Mouse (Mus musculus) embryonic facial prominence, embryonic 15.5 days (tissue): ENCODE measurements at regions not wholly inside any gene's neighbourhood (a gene's known extent, or its start where the extent isn't known, plus 50 kb on each side); places are given as distances from the start of the nearest gene placed in this dataset.

Experiments
- ATAC-seq: fragments of 200-750 bp; cut with Nextera tagmentation; 2 replicates; pipeline ENCODE4 v1.8.0; 2017; ENCODE audit warnings: low read depth, moderate TSS enrichment; ENCODE audit not compliant: insufficient number of reproducible peaks, low FRiP score, low TSS enrichment
- H3K27ac ChIP-seq: fragments of 300-500 bp; sonication (generic); replicated peaks from 2 replicates; pipeline ENCODE4 v1.5.1; 2015; ENCODE audit warnings: mild to moderate bottlenecking, inconsistent platforms
- H3K27me3 ChIP-seq: fragments of 300-500 bp; sonication (generic); 2 replicates; pipeline ENCODE4 v1.6.1; 2015; ENCODE audit warnings: inconsistent platforms
- H3K36me3 ChIP-seq: fragments of 300-500 bp; sonication (generic); 2 replicates; pipeline ENCODE4 v1.6.1; 2015; ENCODE audit warnings: mild to moderate bottlenecking, inconsistent platforms
- H3K4me1 ChIP-seq: fragments of 300-500 bp; sonication (generic); 2 replicates; pipeline ENCODE4 v1.6.1; 2015; ENCODE audit warnings: inconsistent platforms
- H3K4me2 ChIP-seq: fragments of 300-500 bp; sonication (generic); replicated peaks from 2 replicates; pipeline ENCODE4 v1.6.1; 2015; ENCODE audit warnings: mild to moderate bottlenecking, inconsistent platforms
- H3K4me3 ChIP-seq: fragments of 300-500 bp; sonication (generic); replicated peaks from 2 replicates; pipeline ENCODE4 v1.5.1; 2015; ENCODE audit warnings: mild to moderate bottlenecking, inconsistent platforms
- H3K9ac ChIP-seq: fragments of 300-500 bp; sonication (generic); 2 replicates; pipeline ENCODE4 v1.6.1; 2015; ENCODE audit warnings: inconsistent platforms
- H3K9me3 ChIP-seq: fragments of 300-500 bp; sonication (generic); replicated peaks from 2 replicates; pipeline ENCODE4 v1.6.1; 2016; ENCODE audit warnings: inconsistent platforms
- WGBS: fragments of 180-500 bp; shearing (Covaris S2); methylation state at CpG from one replicate; pipeline ENCODE4 v1.1.7; 2015; 5-methylcytosine and 5-hydroxymethylcytosine counted together

DNA sequence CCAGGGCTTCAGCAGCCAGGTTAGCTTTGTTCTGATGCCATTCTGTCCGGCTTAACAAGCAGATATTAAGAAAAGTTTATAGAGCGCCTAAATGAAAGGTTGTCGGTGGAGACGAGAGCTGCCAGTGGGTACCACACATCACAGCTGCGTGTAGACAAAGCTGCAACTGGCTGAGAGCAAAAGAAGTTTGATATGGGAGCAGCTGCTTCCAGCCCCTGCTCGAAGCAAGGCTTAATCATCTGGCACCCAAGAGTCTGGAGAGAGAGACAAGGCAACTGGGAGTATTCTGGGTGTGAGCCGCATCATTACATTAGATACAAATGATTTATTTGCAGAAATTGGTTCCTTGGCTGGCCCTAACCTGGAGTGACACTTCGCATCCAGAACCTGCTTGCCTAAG, 2488.7 kb upstream of the Gm7489 start:
- H3K4me1 ChIP-seq: peaks cover 12% of the 10 kb centered on the region
- H3K27me3 ChIP-seq: no peaks in the 10 kb centered on the region
- no peak overlapping the region for H3K4me2 ChIP-seq
- no peaks in the 10 kb centered on the region for H3K9me3 ChIP-seq
- no peak overlapping the region for H3K9ac ChIP-seq
- WGBS: 68% methylated on average over 8 of the region's 8 CpGs
- no peak overlapping the region for H3K27ac ChIP-seq
- no peak for ATAC-seq
- H3K4me3 ChIP-seq: no peak overlapping the region
- H3K36me3 ChIP-seq: no peaks in the 10 kb centered on the region

- H3K27me3 ChIP-seq: no peaks in the 10 kb centered on the region
- no peaks in the 10 kb centered on the region for H3K9me3 ChIP-seq
- WGBS: 82% methylated on average over 3 of the region's 3 CpGs
- no peak overlapping the region for H3K27ac ChIP-seq
- no peak overlapping the region for H3K4me3 ChIP-seq
- no peaks in the 10 kb centered on the region for H3K4me1 ChIP-seq
- H3K36me3 ChIP-seq: no peaks in the 10 kb centered on the region
- no peak overlapping the region for H3K4me2 ChIP-seq
- H3K9ac ChIP-seq: no peak overlapping the region
- ATAC-seq: no peak
Observed at GRCm38 (mm10) chr15:51403581-51403980, 2481.1 kb upstream of the Gm7489 start.

GRCm38 (mm10) chr15:51409791-51410308, 2474.9 kb upstream of the Gm7489 start:
- 67% methylated on average over 6 of the region's 6 CpGs for WGBS
- no peak for ATAC-seq

DNA sequence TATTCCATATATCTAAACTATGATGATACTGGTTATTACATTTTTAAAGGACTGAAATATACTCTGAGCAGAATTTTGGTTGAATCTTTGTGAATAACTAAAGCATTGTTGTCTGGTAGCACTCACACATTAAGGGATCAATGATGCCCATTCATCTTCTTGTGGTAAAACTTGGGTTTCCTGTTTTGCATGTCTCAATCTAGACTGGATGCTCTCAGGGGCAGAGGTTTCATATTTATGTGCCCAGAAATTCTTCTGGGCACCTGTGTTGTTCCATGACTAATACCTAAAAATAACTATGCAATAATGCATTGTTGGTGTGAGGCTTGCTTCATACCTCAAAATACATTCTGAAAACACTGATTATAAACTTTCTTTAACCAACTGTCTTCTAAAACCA, 2472.7 kb upstream of the Gm7489 start:
- Histone ChIP-seq H3K36me3 (no peaks in the 10 kb centered on the region), H3K9me3 (no peaks in the 10 kb centered on the region), H3K27ac (no peak overlapping the region), H3K4me3 (no peak overlapping the region), H3K27me3 (no peaks in the 10 kb centered on the region), H3K4me2 (no peak overlapping the region), H3K4me1 (no peaks in the 10 kb centered on the region), H3K9ac (no peak overlapping the region)
- ATAC-seq: no peak

More at GRCm38 (mm10) chr15:51409791-51410308, 2474.9 kb upstream of the Gm7489 start:
- Histone ChIP-seq H3K4me1 (no peaks in the 10 kb centered on the region), H3K9me3 (no peaks in the 10 kb centered on the region), H3K27me3 (no peaks in the 10 kb centered on the region), H3K4me3 (no peak overlapping the region), H3K36me3 (no peaks in the 10 kb centered on the region), H3K27ac (no peak overlapping the region), H3K4me2 (no peak overlapping the region), H3K9ac (no peak overlapping the region)

- WGBS: 53% methylated on average over 2 of the region's 2 CpGs
- H3K4me2 ChIP-seq: no peak overlapping the region
- ATAC-seq: no peak
- H3K9ac ChIP-seq: no peak overlapping the region
- no peaks in the 10 kb centered on the region for H3K27me3 ChIP-seq
- no peaks in the 10 kb centered on the region for H3K9me3 ChIP-seq
- H3K36me3 ChIP-seq: no peaks in the 10 kb centered on the region
- H3K4me1 ChIP-seq: no peaks in the 10 kb centered on the region
- H3K27ac ChIP-seq: no peak overlapping the region
- H3K4me3 ChIP-seq: no peak overlapping the region
Observed at GRCm38 (mm10) chr15:51442606-51443005, 2442.1 kb upstream of the Gm7489 start.

- WGBS: 68% methylated on average over 3 of the region's 3 CpGs
- H3K4me1 ChIP-seq: 0 out of 2 replicates have a peak, but pooled peaks cover 3% of the 10 kb centered on the region
- no peak overlapping the region for H3K9ac ChIP-seq
- no peak overlapping the region for H3K4me2 ChIP-seq
- ATAC-seq: no peak
- H3K36me3 ChIP-seq: no peaks in the 10 kb centered on the region
- no peaks in the 10 kb centered on the region for H3K9me3 ChIP-seq
- no peaks in the 10 kb centered on the region for H3K27me3 ChIP-seq
- H3K27ac ChIP-seq: no peak overlapping the region
- H3K4me3 ChIP-seq: no peak overlapping the region
Observed at GRCm38 (mm10) chr15:51469895-51470294, 2414.8 kb upstream of the Gm7489 start.

DNA sequence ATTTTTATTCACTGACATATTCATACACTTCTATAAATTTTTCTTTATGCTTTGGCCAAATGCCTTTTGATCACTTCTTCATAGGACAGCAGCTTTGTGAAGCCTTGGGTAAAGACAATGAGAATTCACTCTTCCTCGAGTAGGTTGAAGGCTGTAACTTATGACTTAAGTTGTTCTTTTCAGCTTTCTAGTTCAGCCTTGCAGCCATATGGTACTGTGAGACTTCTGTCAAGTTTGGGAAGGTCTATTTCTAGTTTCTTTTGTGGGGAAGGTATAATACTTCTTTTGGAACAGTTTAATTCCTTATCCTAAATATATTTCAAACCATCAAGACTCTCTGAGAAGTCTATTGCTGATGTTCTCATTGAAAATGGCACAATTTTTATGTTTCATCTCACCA, 2413.6 kb upstream of the Gm7489 start:
- no peak for ATAC-seq
- Histone ChIP-seq H3K9me3 (no peaks in the 10 kb centered on the region), H3K9ac (no peak overlapping the region), H3K4me2 (no peak overlapping the region), H3K4me3 (no peak overlapping the region), H3K27ac (no peak overlapping the region), H3K36me3 (no peaks in the 10 kb centered on the region), H3K4me1 (0 out of 2 replicates have a peak, but pooled peaks cover 3% of the 10 kb centered on the region), H3K27me3 (no peaks in the 10 kb centered on the region)
- WGBS: 83% methylated on average over 1 of the region's 1 CpGs

DNA sequence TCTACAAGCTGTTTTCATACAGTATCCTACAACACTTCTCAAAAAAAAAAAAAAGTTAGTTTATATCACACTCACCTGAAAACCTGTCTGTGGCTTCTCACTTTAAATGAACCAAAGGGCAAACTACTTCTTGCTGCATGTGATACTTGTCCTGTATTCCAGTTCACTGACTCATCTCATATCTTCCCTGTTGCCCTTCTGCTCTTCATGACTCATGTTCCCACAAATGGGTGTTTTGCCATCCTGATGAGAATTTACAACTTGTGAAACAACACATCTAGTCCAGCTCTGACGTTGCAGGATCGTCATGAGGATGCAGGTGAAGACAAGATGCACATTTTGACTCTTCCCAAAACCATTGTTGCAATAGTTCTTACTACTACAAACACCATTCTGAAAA, 2412.7 kb upstream of the Gm7489 start:
- H3K27ac ChIP-seq: no peak overlapping the region
- WGBS: 82% methylated on average over 2 of the region's 2 CpGs
- H3K9ac ChIP-seq: no peak overlapping the region
- 0 out of 2 replicates have a peak, but pooled peaks cover 3% of the 10 kb centered on the region for H3K4me1 ChIP-seq
- H3K27me3 ChIP-seq: no peaks in the 10 kb centered on the region
- no peak for ATAC-seq
- H3K4me2 ChIP-seq: no peak overlapping the region
- H3K4me3 ChIP-seq: no peak overlapping the region
- no peaks in the 10 kb centered on the region for H3K9me3 ChIP-seq
- no peaks in the 10 kb centered on the region for H3K36me3 ChIP-seq

- no peak for ATAC-seq
- WGBS: 72% methylated on average over 4 of the region's 4 CpGs
- Histone ChIP-seq H3K27me3 (no peaks in the 10 kb centered on the region), H3K9ac (no peak overlapping the region), H3K4me3 (no peak overlapping the region), H3K4me2 (no peak overlapping the region), H3K9me3 (no peaks in the 10 kb centered on the region), H3K4me1 (no peaks in the 10 kb centered on the region), H3K27ac (no peak overlapping the region), H3K36me3 (no peaks in the 10 kb centered on the region)
Observed at GRCm38 (mm10) chr15:51481856-51482255, 2402.8 kb upstream of the Gm7489 start.

DNA sequence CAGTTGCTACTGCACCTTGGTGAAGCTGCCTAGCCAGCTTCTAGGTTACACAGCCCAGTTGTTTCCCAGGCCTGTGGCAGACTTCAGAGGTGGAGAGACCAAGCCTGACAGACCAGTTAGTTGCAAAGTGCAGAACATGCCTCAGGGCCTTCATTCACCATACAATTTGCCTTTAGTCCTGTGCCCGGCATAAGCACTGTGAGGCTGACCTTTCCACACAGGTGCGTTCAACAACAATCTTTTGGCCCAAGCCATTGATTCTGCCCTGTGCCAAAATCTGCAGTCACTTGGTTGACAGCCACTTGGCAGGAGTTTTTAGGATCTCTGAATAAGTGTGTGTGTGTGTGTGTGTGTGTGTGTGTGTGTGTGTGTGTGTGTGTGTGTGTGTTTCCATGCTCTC, 2400.5 kb upstream of the Gm7489 start:
- Histone ChIP-seq H3K27ac (no peak overlapping the region), H3K4me3 (no peak overlapping the region), H3K9me3 (no peaks in the 10 kb centered on the region), H3K27me3 (no peaks in the 10 kb centered on the region), H3K36me3 (no peaks in the 10 kb centered on the region), H3K9ac (no peak overlapping the region), H3K4me2 (no peak overlapping the region), H3K4me1 (no peaks in the 10 kb centered on the region)
- 64% methylated on average over 2 of the region's 2 CpGs for WGBS
- ATAC-seq: no peak

GRCm38 (mm10) chr15:51485554-51485953, 2399.2 kb upstream of the Gm7489 start:
- H3K27ac ChIP-seq: no peak overlapping the region
- H3K4me3 ChIP-seq: no peak overlapping the region
- H3K9ac ChIP-seq: no peak overlapping the region
- no peaks in the 10 kb centered on the region for H3K27me3 ChIP-seq
- WGBS: 87% methylated on average over 2 of the region's 2 CpGs
- no peak for ATAC-seq
- no peaks in the 10 kb centered on the region for H3K4me1 ChIP-seq
- H3K4me2 ChIP-seq: no peak overlapping the region
- no peaks in the 10 kb centered on the region for H3K36me3 ChIP-seq
- H3K9me3 ChIP-seq: no peaks in the 10 kb centered on the region

DNA sequence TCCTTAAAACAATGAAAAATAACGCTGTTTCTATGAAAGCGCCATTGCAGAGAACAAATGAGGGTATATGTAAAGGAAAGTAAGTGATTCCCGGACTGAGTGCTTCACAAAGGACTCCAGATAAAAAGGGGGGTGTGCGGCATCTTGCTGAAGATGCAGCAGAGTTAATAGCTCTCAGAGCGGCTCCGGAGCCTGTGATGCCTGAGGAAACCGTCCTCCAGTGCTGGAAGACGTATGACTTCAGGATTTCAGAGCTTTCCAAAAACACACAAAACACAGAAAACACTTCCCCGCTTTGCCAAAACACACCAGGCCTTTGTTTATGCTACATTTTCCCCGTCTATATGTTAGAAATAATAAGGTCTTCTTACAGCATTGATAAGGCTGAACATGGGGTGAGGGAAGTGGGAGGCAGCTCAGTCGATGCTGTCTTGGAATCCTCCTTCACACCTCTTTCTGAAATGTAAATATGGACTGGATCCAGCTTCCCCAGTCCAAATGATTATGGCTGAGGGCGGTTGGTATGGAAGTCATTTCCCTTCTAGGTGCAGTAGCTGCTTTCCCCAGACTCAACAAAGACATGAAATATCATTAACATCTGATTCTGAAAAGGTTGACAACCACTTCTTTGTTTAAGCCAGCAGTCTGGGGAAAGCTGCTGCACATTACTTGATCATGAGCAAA, 2382.5 kb upstream of the Gm7489 start:
- Histone ChIP-seq H3K4me1 (peaks cover 18% of the 10 kb centered on the region), H3K36me3 (no peaks in the 10 kb centered on the region), H3K9me3 (no peaks in the 10 kb centered on the region), H3K4me2 (peak overlapping the region; percentile 44), H3K27me3 (no peaks in the 10 kb centered on the region), H3K4me3 (no peak overlapping the region), H3K9ac (no peak overlapping the region), H3K27ac (peak overlapping the region; percentile 52)
- ATAC-seq: no peak
- WGBS: 34% methylated on average over 12 of the region's 12 CpGs
